Mouse (Mus musculus): ENCODE measurements around the gene Nrn1l.

GRCm38 (mm10) chr8:105900941-105901616 lies 7.7 kb downstream of the Nrn1l start:
- TF ChIP-seq CTCF (IDR thresholded peaks at IDR 0.05; ENCODE audit: borderline replicate concordance, insufficient read depth, low read depth, low read length): no peak
- TF ChIP-seq POLR2A (IDR thresholded peaks at IDR 0.05; ENCODE audit: borderline replicate concordance, insufficient read depth, low read length): no peak
